Mouse (Mus musculus) testis, adult 2 months (tissue): Measurements from ENCODE around the gene Itgb1. TPM values are rescaled to one million over a fixed set of nuclear protein-coding genes. Genes with fewer than 3 reads are reported as not detected.
A peak's percentile ranks its signal among the peaks of the same experiment; 100 is the strongest.

Experiments used
- H3K27ac ChIP-seq: fragments of 200-500 bp; 2 replicates; pipeline ENCODE4 v1.5.1; 2012; ENCODE audit warnings: low read depth, low read length; ENCODE audit not compliant: control insufficient read depth, insufficient read depth
- H3K27me3 ChIP-seq: fragments of 200-500 bp; 2 replicates; pipeline ENCODE4 v1.6.1; 2012; ENCODE audit warnings: mild to moderate bottlenecking, low read length, moderate library complexity; ENCODE audit not compliant: control insufficient read depth, insufficient read depth
- H3K36me3 ChIP-seq: fragments of 200-500 bp; 2 replicates; pipeline ENCODE4 v1.6.1; 2012; ENCODE audit warnings: mild to moderate bottlenecking, low read length; ENCODE audit not compliant: control insufficient read depth, insufficient read depth
- H3K4me1 ChIP-seq: fragments of 200-500 bp; 2 replicates; pipeline ENCODE4 v1.6.1; 2012; ENCODE audit warnings: low read length; ENCODE audit not compliant: control insufficient read depth, insufficient read depth
- H3K4me3 ChIP-seq: fragments of 200-500 bp; 2 replicates; pipeline ENCODE4 v1.5.1; 2012; ENCODE audit warnings: low read depth, mild to moderate bottlenecking, low read length, moderate library complexity, mixed read lengths; ENCODE audit not compliant: control insufficient read depth
- CTCF ChIP-seq: fragments of 200-500 bp; IDR thresholded peaks from 2 replicates; pipeline ENCODE4 v1.5.1; 2012; ENCODE audit warnings: low read depth, mild to moderate bottlenecking, inconsistent platforms, low read length, moderate library complexity; ENCODE audit not compliant: control insufficient read depth, insufficient read depth, insufficient replicate concordance
- POLR2A ChIP-seq: fragments of 200-500 bp; IDR thresholded peaks from 2 replicates; pipeline ENCODE4 v1.6.1; 2012; ENCODE audit warnings: low read depth, mild to moderate bottlenecking, inconsistent platforms, low read length, moderate library complexity; ENCODE audit not compliant: control insufficient read depth
- polyA plus RNA-seq: library from polyadenylated mRNA; depleted of rRNA; stranded (reverse); fragments of >200 nt; gene quantifications from 2 replicates; pipeline ENCODE4 v1.2.3, GENCODE M21; 2012

Itgb1 gene
- polyA plus RNA-seq, 1 experiment, result 9.6 TPM

GRCm38 (mm10) chr8:128684609-128685506 lies 596 bp upstream of the Itgb1 start:
- TF ChIP-seq POLR2A (no peak), CTCF (no peak)

GRCm38 (mm10) chr8:128686429-128686990 lies 1.1 kb downstream of the Itgb1 start:
- Histone ChIP-seq H3K36me3 (no peaks in the 10 kb centered on the region), H3K27me3 (no peaks in the 10 kb centered on the region), H3K4me1 (peaks cover 2% of the 10 kb centered on the region), H3K4me3 (peak overlapping the region; percentile 87), H3K27ac (peak overlapping the region; percentile 97)
- no peak for TF ChIP-seq POLR2A
- no peak for TF ChIP-seq CTCF

More at GRCm38 (mm10) chr8:128684609-128685506, 596 bp upstream of the Itgb1 start:
- H3K36me3 ChIP-seq, result no peaks in the 10 kb centered on the region
- no peaks in the 10 kb centered on the region for H3K27me3 ChIP-seq
- peaks cover 2% of the 10 kb centered on the region for H3K4me1 ChIP-seq
- H3K27ac ChIP-seq, result peak overlapping the region; percentile 95
- H3K4me3 ChIP-seq, result peak overlapping the region; percentile 87

- H3K27ac ChIP-seq, result no peak overlapping the region
- no peak for TF ChIP-seq POLR2A
- TF ChIP-seq CTCF, result no peak
These were observed 3.2 kb downstream of the Itgb1 start for GRCm38 (mm10) chr8:128688679-128689078.

GRCm38 (mm10) chr8:128690056-128690455 lies 4.6 kb downstream of the Itgb1 start:
- Histone ChIP-seq H3K4me3 (no peak overlapping the region), H3K36me3 (no peaks in the 10 kb centered on the region), H3K27me3 (no peaks in the 10 kb centered on the region), H3K4me1 (peaks cover 2% of the 10 kb centered on the region), H3K27ac (no peak overlapping the region)
- TF ChIP-seq CTCF, result no peak
- no peak for TF ChIP-seq POLR2A

More at GRCm38 (mm10) chr8:128688679-128689078, 3.2 kb downstream of the Itgb1 start:
- Histone ChIP-seq H3K4me1 (peaks cover 2% of the 10 kb centered on the region), H3K27me3 (no peaks in the 10 kb centered on the region), H3K4me3 (no peak overlapping the region), H3K36me3 (no peaks in the 10 kb centered on the region)

GRCm38 (mm10) chr8:128696701-128697397 lies 11.4 kb downstream of the Itgb1 start:
- Histone ChIP-seq H3K27ac (no peak overlapping the region), H3K27me3 (no peaks in the 10 kb centered on the region), H3K36me3 (no peaks in the 10 kb centered on the region), H3K4me1 (no peaks in the 10 kb centered on the region), H3K4me3 (no peak overlapping the region)
- TF ChIP-seq CTCF (no peak), POLR2A (no peak)

GRCm38 (mm10) chr8:128697945-128698344 lies 12.5 kb downstream of the Itgb1 start:
- H3K27me3 ChIP-seq, result no peaks in the 10 kb centered on the region
- TF ChIP-seq CTCF, result no peak
- TF ChIP-seq POLR2A, result no peak
- no peaks in the 10 kb centered on the region for H3K4me1 ChIP-seq
- no peak overlapping the region for H3K27ac ChIP-seq
- H3K36me3 ChIP-seq, result no peaks in the 10 kb centered on the region
- H3K4me3 ChIP-seq, result no peak overlapping the region

GRCm38 (mm10) chr8:128704376-128704775 lies 18.9 kb downstream of the Itgb1 start:
- H3K4me3 ChIP-seq, result no peak overlapping the region
- no peaks in the 10 kb centered on the region for H3K36me3 ChIP-seq
- no peaks in the 10 kb centered on the region for H3K27me3 ChIP-seq
- H3K4me1 ChIP-seq, result no peaks in the 10 kb centered on the region
- no peak overlapping the region for H3K27ac ChIP-seq
- TF ChIP-seq CTCF, result no peak
- no peak for TF ChIP-seq POLR2A
